Mouse (Mus musculus) urinary bladder, postnatal 10 days (tissue): ENCODE measurements around the gene AW011738.

Source experiments
- DNase-seq: peaks from one replicate; pipeline ENCODE4 v3.0.0; 2022; ENCODE audit warnings: low spot score

AW011738 gene

GRCm38 (mm10) chr4:156203001-156203412, at the start of gene AW011738:
Gene AW011738, plus strand, starts transcription at chr4:156203304.
- DNase-seq: no peak

DNA sequence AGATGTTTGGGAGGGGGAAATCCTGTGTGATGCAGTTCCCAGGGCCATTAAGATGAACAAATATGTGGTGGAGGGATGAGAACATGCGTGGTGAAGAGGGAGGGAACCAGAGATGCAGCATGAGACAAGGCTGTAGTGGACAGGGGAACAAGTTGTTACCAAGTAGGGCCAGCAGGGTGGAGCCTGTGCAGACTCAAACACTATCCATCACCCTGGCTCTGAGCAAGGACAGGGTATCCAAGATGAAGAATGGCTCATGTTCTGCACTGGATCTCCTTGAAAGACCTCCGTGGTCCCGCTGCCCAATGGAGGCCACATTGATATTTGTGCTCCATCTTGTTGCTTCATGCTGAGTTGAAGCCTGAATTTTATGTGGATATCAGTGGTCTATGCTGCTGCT, 48.3 kb upstream of the AW011738 start:
- DNase-seq: no peak

- no peak for DNase-seq
These were observed 36.6 kb upstream of the AW011738 start for GRCm38 (mm10) chr4:156166477-156166876.

GRCm38 (mm10) chr4:156168611-156169010, 34.5 kb upstream of the AW011738 start:
- no peak for DNase-seq

DNA sequence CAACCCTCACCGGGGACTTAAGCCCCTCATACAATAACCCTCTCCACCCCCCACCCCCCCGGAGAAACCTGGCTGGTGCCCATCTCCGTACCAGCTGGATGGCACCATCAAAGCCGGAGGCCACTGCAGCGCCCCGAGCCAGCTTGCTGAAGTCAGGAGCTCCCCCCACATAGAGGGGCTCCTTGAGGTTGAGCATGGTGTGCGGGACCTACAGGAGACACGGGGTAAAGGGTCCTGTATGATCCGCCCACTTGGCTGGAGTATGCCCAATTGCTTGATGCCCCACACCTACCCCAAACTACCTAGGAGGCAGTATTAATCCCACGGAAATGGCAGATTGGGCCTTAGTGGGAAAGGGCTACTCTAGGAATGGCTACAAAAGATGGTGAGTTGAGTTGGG, 34.0 kb upstream of the AW011738 start:
- no peak for DNase-seq

DNA sequence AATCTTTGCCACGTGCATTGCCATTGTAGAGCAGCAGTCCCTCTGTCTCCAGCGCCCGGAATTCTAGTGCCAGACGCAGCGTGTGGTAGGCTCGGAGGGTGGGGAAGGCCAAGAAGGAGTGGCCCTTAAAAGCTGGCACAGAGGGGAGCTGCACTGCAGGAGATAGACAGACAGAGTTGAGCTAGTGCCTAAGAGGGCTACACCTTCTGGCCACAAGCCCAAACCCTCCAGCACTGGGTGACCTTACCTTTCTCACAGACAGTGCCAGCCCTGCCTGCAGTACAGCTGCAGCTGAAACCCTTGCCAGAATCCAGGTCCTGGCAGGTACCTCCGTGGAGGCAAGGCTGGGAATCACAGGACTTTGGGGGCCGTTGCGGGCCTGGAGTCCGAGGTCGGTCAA, 31.3 kb upstream of the AW011738 start:
- DNase-seq: no peak

DNA sequence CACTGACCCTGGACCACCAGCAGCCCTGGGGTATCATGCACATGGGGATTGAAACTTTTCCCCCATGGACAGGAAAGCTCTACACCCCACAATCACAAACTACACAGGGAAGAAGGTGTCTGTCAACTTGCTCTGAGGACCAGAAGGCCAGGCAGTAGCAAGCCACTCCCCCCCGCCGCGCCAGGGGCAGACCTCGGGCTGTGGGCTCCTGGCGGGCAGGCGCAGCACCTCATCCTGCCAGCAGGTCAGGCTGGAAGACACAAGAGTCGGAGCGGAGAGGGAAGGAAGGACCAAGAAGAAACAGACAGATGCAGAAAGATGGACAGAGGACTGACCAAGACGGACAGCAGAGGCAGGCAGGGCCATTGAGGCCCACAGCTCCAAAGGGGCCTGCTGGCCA, 25.5 kb upstream of the AW011738 start:
- no peak for DNase-seq

GRCm38 (mm10) chr4:156183747-156184146, 19.4 kb upstream of the AW011738 start:
- no peak for DNase-seq

DNA sequence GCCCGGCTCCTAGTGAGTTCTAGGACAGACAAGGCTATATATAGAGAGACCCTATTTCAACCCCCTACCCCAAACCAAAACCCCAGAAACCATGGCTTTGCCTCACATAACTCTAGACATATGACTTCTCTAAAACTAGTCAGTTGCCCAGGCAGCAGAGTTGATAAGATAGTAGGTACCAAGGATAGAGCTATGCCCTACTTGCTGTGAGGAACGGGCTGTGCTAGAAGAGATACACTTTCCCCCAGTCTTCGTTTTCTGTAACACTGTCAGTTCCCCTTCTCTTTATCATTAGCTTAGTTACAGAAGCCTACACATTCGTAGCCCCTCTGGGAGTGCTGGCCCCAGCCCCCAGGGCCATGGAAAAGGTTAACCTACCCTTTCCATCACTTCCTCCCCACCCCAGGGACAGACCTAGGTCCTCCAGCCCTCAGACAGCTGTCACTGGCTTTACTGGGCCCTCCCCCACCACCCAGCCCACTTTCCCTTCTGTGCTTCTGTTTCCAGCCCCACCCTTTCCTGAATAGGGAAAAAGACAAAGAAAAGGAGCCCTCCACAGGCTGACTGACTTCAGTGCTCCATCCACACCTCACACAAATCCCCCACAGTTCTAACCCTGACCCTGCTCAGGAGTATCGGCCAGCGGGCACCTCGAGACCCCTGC, 18.7 kb upstream of the AW011738 start:
- no peak for DNase-seq

GRCm38 (mm10) chr4:156185456-156185949, 17.6 kb upstream of the AW011738 start:
- no peak for DNase-seq

DNA sequence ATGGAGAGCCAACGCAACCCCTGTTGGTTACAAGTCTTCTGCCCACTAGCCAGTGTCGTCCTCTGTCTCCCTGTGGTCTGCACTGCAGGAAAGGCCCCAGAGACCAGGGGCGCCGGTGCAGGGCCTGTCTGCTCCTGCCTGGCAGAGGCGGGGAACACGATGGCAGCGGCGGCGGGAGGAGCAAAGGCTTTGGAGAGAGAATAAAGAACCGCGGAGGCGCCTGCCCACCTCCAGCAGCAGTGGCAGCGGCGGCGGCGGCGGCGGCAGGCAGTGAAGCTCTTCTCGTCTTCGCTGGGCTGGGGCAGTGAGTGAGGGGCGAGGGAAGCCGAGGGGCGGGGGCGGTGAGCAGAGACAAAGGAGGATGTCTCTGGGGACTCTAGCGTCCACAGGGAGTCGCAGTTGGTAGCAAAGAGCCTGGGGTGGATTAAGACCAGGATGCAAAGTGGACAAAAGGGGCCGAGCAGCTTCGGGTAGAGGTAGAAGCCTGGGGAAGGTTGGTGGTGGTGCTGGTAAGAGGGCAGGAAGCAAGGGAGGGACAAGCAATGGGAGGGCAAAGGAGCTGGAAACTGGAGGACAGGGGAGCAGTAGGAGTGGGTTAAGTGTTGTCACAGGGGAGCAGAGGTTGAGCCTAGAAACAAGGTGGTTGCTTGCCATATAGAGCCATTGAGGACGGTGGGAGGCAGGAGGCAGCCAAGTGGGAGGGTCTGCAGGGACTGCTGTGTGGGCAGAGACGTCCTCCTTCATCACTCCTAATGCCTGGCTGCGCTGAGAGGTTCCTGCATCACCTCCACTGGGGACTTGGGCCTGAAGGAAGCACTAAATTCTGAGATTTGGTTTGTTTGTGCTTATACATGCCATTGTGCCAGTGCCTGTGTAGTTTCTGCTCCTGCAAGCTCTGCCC, 16.9 kb upstream of the AW011738 start:
- no peak for DNase-seq

DNA sequence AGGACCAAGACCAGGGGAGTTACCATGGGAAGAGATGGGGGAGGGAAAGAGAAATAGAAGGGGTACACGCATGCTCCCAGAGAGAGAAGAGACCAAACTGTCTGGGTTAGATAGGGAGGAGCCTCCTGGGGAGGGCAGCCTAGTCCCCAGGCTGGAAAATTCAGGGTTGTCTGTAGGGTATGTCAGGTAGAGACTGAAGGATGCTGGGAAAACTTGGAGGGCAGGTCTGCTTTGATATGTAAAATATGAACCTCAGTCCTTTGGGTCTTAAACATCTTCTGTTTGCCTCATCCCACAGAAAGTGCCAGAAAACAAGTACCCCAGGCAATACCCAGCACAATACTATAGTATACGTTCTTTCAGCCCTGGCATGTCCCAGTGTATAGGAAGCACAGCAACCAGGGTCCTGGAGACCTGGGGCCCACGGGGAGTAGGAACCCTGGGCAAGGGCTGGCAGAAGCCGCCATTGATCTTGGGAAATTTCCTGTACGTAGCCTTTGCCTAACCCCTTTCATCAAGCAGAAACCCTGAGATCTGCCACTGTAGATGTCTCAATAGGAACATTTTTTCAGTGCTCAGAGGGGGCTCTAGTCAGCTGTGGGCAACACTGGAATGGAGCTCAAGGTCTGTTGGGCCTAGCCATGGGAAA, 14.8 kb upstream of the AW011738 start:
- DNase-seq: no peak

DNA sequence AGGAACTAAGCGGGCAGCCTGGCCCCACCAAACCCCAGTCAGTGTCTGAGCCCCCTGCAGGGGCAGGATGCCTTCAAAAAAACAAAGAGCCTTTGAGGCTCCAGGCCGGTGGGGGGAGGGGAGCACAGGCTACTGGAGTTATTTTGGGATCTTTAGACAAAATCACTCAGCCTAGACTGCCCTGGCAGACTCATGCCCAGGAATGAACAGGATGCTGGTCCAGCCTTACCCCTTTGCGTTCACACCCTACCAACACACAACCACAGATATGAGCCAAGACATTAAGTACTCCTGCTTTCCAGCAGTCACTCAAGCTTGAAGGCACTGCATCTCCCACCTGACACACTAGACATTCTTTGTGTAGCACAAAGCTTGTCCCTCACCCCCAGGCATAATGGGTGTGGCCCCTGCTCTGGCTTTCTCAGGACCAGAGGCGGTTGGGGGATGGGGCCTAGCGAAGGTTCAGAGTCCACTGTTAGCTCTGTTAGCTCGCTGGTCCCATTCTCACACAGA, 14.2 kb upstream of the AW011738 start:
- DNase-seq: no peak

DNA sequence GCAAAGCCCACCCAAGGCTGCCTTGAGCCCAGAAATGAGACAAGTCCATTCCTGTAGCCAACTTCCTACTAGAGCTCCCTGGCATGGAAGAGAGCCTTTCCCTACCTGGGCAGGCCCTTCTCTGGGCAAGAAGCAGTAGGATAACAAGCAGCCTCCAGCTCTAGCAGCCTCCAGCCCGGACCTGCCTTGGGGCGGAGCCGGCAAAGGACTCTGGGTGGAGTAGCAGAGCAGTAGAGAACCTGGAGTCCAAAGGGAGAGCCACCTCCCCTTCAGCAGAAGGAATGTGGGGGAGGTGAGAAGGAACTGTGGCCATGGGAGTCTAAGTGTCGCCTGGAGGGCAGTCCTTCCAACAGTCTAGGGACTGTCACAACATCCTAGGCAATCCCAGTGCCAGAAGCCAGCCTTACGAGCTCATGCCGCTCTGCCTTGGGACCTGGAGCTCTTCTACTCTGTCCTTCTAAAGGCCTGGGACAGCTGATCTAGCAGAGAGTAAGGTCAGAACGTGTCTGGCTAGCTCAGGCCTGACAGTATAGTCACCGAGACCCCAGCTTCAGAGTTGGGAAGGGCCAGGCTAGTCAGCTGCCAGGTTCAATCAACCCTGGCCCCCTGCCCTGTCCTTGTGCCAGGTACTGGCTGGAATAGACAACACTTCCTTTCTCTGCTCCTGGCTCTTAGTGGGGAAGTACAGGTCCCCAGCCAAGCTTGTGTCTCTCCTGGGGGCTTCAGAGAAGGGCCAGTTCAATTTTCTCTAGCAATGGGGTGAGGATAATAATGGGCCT, 10.5 kb upstream of the AW011738 start:
- DNase-seq: no peak

GRCm38 (mm10) chr4:156193200-156193590, 9.9 kb upstream of the AW011738 start:
- DNase-seq: no peak

DNA sequence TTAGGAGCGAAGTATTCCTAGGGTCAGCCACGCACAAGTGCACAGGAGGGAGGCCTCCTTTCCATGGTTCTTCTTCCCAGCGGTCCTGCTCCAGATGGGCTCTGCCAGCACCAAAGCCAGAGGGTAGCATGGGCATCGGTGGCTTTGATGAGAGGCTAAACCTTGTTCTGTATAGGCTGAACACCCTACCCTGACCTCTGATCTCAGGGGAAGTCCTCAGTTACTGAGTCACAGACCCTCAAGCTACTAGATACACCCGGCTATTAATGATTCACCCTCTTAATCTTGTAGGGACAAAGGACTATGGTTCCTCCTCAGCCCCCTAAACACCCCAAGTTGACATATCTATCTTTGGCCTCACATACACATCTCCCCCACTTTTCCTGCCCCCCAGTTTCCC, 9.2 kb upstream of the AW011738 start:
- DNase-seq: no peak

GRCm38 (mm10) chr4:156194346-156194745, 8.8 kb upstream of the AW011738 start:
- DNase-seq: no peak

DNA sequence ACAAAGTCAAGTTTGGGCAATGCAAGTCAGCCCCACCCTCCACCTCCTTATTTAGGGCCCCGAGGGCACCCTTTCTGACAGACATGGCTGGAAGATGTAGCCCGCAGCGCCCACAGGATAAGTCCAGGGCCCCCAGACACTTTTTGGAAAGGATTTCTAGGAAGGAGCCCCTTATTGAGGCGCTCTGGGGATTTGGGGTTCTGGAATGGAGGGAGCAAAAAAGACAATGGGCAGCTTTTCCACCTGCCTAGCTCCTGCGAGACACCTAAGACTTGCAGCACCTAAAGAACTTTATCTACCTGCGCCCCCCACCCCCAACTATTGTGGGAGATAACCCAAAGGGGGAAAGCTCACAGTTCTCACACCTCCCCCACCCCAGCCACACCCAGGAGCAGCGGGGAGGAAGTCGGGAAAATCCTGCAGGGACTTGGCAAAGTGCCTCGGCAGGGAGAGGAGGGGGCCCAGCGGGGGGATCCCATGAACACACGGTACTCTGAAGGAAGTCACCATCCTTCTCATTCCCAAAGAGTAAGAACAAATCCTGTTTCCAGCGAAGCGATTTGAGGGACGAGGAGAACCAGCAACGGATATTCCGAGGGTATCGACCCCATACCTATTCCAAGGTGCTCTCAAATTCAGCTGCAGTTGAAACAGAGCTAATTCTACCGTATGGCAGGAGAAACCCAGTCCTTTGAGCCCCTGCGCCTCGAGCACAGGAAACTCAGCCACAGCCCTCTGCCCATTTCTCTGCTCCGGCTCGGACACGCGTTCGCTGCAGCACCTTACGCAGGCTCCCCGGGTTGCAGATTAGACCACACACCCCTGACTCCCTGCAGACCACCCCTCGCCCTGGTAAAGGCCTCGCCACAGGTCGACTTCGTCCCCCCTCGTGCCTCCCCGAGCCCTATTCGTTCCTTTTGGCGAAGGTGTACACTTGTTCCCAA, 6.9 kb upstream of the AW011738 start:
- no peak for DNase-seq

- no peak for DNase-seq
These were observed 5.8 kb upstream of the AW011738 start, which contains the start of gene Agrn for GRCm38 (mm10) chr4:156197131-156197828. Gene Agrn, minus strand, starts transcription at chr4:156197488.

DNA sequence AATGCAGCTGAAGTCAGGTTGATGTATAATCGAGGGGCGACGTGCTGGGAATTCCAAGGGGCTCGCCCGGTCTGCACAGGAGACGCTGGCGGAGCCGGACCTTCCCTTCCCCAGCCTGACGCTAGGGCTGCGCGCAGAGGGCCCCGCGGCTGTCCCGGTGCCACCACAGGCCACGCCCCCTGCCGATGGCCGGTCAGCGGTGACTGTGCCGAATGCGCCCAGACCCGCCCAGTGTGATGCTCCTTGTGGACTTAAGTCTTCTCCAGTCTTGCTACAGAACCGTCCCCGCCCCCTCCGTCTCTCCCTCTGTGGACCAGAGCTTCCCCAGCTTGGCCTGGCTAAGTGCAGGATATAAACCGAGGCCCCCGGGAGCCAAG, 5.3 kb upstream of the AW011738 start:
- peak; percentile 81 for DNase-seq
